Mouse (Mus musculus): ENCODE measurements around the gene Prss53. TPM values are rescaled to one million over a fixed set of nuclear protein-coding genes. Genes with fewer than 3 reads are reported as not detected.
"Not testable (repeated sequence)": the region's sequence is repeated elsewhere in the genome, so short reads cannot be mapped to it uniquely, and the experiment has no call there.

Gene Prss53
- total RNA-seq, 2 experiments from 2014 or later: 1.7 to 1.9 TPM

GRCm38 (mm10) chr7:127879301-127879700 lies 11.5 kb downstream of the Prss53 start:
- no peak for DNase-seq (ENCODE audit: low spot score in 2 of 2)
- intact Hi-C loops (cut with DNase I): loop anchor here (5.0 kb wide), 1 partner anchor 57 kb away; the partner anchor contains the start of genes Stx1b and Stx4a

GRCm38 (mm10) chr7:127876467-127877348 lies 14.1 kb downstream of the Prss53 start, which contains the start of gene Zfp668:
Gene Zfp668, minus strand, starts transcription at chr7:127876828.
- intact Hi-C loops (cut with DNase I): loop anchor here (1.0 to 5.0 kb wide), 3 partner anchors 18 to 54 kb away; partner anchors contain the start of genes Gm21974, Stx1b, Stx4a and Vkorc1
- peak; percentile 93 to 94 for DNase-seq (ENCODE audit: low spot score in 2 of 2)

- DNase-seq (ENCODE audit: low spot score in 2 of 2): peak; percentile 76 to 80
- intact Hi-C loops (cut with DNase I): loop anchor here (1.0 to 5.0 kb wide), 3 partner anchors 19 to 54 kb away; partner anchors contain the start of genes Gm21974, Stx1b, Stx4a and Vkorc1
These were observed 14.7 kb downstream of the Prss53 start, which contains the start of gene Zfp646 for GRCm38 (mm10) chr7:127876041-127876466. Gene Zfp646, plus strand, starts transcription at chr7:127876221.

GRCm38 (mm10) chr7:127875627-127876001 lies 15.2 kb downstream of the Prss53 start:
- intact Hi-C loops (cut with DNase I): loop anchor here (1.0 to 5.0 kb wide), 4 partner anchors 19 to 98 kb away; partner anchors contain the start of genes Gm21974, Stx1b, Stx4a and Vkorc1
- peak; percentile 96 for DNase-seq (ENCODE audit: low spot score in 2 of 2)

- intact Hi-C loops (cut with DNase I): loop anchor here (1.0 to 5.0 kb wide), 2 partner anchors 53 to 98 kb away; partner anchors contain the start of genes Stx1b and Stx4a
- no peak for DNase-seq (ENCODE audit: low spot score in 2 of 2)
These were observed 15.8 kb downstream of the Prss53 start for GRCm38 (mm10) chr7:127874812-127875626.

- DNase-seq (ENCODE audit: low spot score in 2 of 2): no peak
- intact Hi-C loops (cut with DNase I): no loop called here
These were observed 20.5 kb downstream of the Prss53 start for GRCm38 (mm10) chr7:127870136-127870821.

GRCm38 (mm10) chr7:127869149-127869810 lies 21.5 kb downstream of the Prss53 start:
- intact Hi-C loops (cut with DNase I): no loop called here
- peak; percentile 24 to 81 for DNase-seq (ENCODE audit: low spot score in 2 of 2)

- no peak for DNase-seq (ENCODE audit: low spot score in 2 of 2)
- intact Hi-C loops (cut with DNase I): no loop called here
These were observed 23.1 kb downstream of the Prss53 start for GRCm38 (mm10) chr7:127867641-127868040.

GRCm38 (mm10) chr7:127866434-127866833 lies 24.3 kb downstream of the Prss53 start:
- DNase-seq (ENCODE audit: low spot score in 2 of 2): no peak
- intact Hi-C loops (cut with DNase I): no loop called here

GRCm38 (mm10) chr7:127858258-127858657 lies 32.5 kb downstream of the Prss53 start:
- no peak for DNase-seq (ENCODE audit: low spot score in 2 of 2)
- intact Hi-C loops (cut with DNase I): no loop called here

- DNase-seq (ENCODE audit: low spot score in 2 of 2): no peak
- intact Hi-C loops (cut with DNase I): no loop called here
These were observed 39.9 kb downstream of the Prss53 start for GRCm38 (mm10) chr7:127850906-127851305.

- DNase-seq (ENCODE audit: low spot score in 2 of 2): no peak
These were observed 40.5 kb downstream of the Prss53 start for GRCm38 (mm10) chr7:127849973-127850875.

GRCm38 (mm10) chr7:127842001-127842718 lies 48.6 kb downstream of the Prss53 start:
- peak; percentile 76 to 91 for DNase-seq (ENCODE audit: low spot score in 2 of 2)
- intact Hi-C loops (cut with DNase I): no loop called here

More at GRCm38 (mm10) chr7:127849973-127850875, 40.5 kb downstream of the Prss53 start:
- intact Hi-C loops (cut with DNase I): no loop called here

- peak; percentile 95 to 99 for DNase-seq (ENCODE audit: low spot score in 2 of 2)
- intact Hi-C loops (cut with DNase I): loop anchor here (1.0 kb wide), 4 partner anchors 17 to 64 kb away; partner anchors contain the start of genes Stx1b, Stx4a, Zfp646 and Zfp668
These were observed 49.3 kb downstream of the Prss53 start for GRCm38 (mm10) chr7:127841340-127842000.

GRCm38 (mm10) chr7:127840886-127841285 lies 49.9 kb downstream of the Prss53 start:
- peak in 1 of 2 experiments; percentile 89 for DNase-seq (ENCODE audit: low spot score in 2 of 2)
- intact Hi-C loops (cut with DNase I): loop anchor here (1.0 kb wide), 4 partner anchors 17 to 64 kb away; partner anchors contain the start of genes Stx1b, Stx4a, Zfp646 and Zfp668

GRCm38 (mm10) chr7:127840031-127840430 lies 50.7 kb downstream of the Prss53 start:
- intact Hi-C loops (cut with DNase I); DNase-seq (ENCODE audit: low spot score in 2 of 2): not testable (repeated sequence)

Data from left cerebral cortex, postnatal 25 days (tissue).